30 mouse cellular contexts compared by ENCODE assay signal in the genomic region with DNA sequence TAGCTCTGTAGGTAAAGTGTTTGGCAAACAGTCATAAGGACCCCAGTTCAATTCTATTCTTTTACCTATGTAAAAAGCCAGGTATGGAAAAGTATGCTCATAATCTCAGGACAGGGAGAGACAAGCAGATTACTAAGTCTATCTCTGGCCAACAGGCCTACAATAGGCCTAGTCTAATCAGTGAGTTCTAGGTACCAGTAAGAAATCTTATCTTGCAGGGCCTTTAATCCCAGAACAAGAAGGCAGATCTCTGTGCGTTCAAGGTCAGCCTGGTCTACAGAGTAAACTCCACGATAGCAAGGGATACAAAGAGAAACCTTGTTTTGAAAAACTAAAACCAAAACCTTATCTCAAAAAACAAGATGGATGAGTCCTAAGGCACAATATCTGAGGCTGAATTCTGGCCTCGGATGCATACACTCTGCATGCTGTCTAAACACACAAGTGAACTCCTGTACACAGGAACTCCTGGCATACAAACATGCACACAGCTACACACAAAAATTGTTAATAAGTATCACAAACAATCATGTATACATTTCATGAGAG.
A peak's percentile ranks its signal among the peaks of the same experiment; 100 is the strongest.
DNase-seq lines count a peak whose midpoint lies in the region; ATAC-seq lines count a peak whose summit lies in the region.
"Had no signal": no experiment of that assay in that cellular context is flagged by ENCODE, and none has a peak within 500 bp of the region (broad histone marks: within the 10 kb centered on the region; RNA-seq: fewer than 3 reads in every experiment).

No protein-coding gene starts in this region.

- H3K27me3 ChIP-seq in liver, embryonic 11.5 days (replicated peaks; ENCODE audit: control insufficient read depth, insufficient read depth, low read length): no peaks in the 10 kb centered on the region
- H3K27me3 ChIP-seq in liver, embryonic 15.5 days: no peaks in the 10 kb centered on the region
- H3K27me3 ChIP-seq in hindbrain, embryonic 10.5 days (ENCODE audit: insufficient read depth, poor library complexity, severe bottlenecking): no peaks in the 10 kb centered on the region
- H3K27me3 ChIP-seq: CH12.LX; embryonic facial prominence, embryonic 13.5 days; forebrain, embryonic 12.5 days; forebrain, embryonic 15.5 days; heart, embryonic 13.5 days; hindbrain, embryonic 13.5 days; Patski had no signal

- peaks cover 20% of the 10 kb centered on the region; the same call in 1 of the 2 replicates for H3K36me3 ChIP-seq in liver, embryonic 11.5 days (ENCODE audit: control insufficient read depth, insufficient read depth, low read length)
- H3K36me3 ChIP-seq in liver, embryonic 15.5 days (replicated peaks): peaks cover 36% of the 10 kb centered on the region
- H3K36me3 ChIP-seq in hindbrain, embryonic 10.5 days: peaks cover 72% of the 10 kb centered on the region

- no peaks in the 10 kb centered on the region for H3K4me1 ChIP-seq in liver, embryonic 11.5 days (replicated peaks; ENCODE audit: control insufficient read depth, insufficient read depth, low read length)
- H3K4me1 ChIP-seq in liver, embryonic 15.5 days (replicated peaks): peaks cover 9% of the 10 kb centered on the region; the same call in 1 of the 2 replicates
- H3K4me1 ChIP-seq in hindbrain, embryonic 10.5 days (replicated peaks): no peaks in the 10 kb centered on the region
- H3K4me1 ChIP-seq: embryonic facial prominence, embryonic 10.5 days; embryonic facial prominence, embryonic 13.5 days; forebrain, embryonic 12.5 days; forebrain, embryonic 15.5 days; heart, embryonic 10.5 days; heart, embryonic 13.5 days; hindbrain, embryonic 13.5 days had no signal

- no peak overlapping the region for H3K4me2 ChIP-seq in liver, embryonic 11.5 days
- no peak overlapping the region for H3K4me2 ChIP-seq in liver, embryonic 15.5 days
- H3K4me2 ChIP-seq: embryonic facial prominence, embryonic 13.5 days; forebrain, embryonic 12.5 days; forebrain, embryonic 15.5 days; heart, embryonic 13.5 days; hindbrain, embryonic 13.5 days had no signal

- no peak overlapping the region for H3K9ac ChIP-seq in liver, embryonic 11.5 days (ENCODE audit: low read depth, low read length)
- no peak overlapping the region for H3K9ac ChIP-seq in liver, embryonic 15.5 days
- H3K9ac ChIP-seq: embryonic facial prominence, embryonic 13.5 days; forebrain, embryonic 12.5 days; forebrain, embryonic 15.5 days; heart, embryonic 13.5 days; hindbrain, embryonic 13.5 days had no signal

- DNase-seq in liver, embryonic 11.5 days (ENCODE audit: low spot score): no peak
- DNase-seq in liver: no peak
- DNase-seq in c-Kit-positive CD71-positive TER-119-positive erythroid progenitor cells, embryonic 14.5 days (ENCODE audit: low spot score): peak; percentile 11
- no peak for DNase-seq in thymus, adult 18-20 months
- no peak for DNase-seq in hindbrain, embryonic 10.5 days (ENCODE audit: low spot score)
- DNase-seq: adrenal gland, adult 2 months; adrenal gland, postnatal 14 days; B cell, adult 2 months; cerebellum, adult 11-12 months; cerebellum, adult 8-10 months; cerebellum, postnatal 10 days; cerebellum, postnatal 36 days; embryo, embryonic 11 days; gastrocnemius, postnatal 25 days; heart, adult 2 months had no signal

- H3K9me3 ChIP-seq in liver, embryonic 11.5 days (ENCODE audit: control insufficient read depth, low read length): no peaks in the 10 kb centered on the region
- no peaks in the 10 kb centered on the region for H3K9me3 ChIP-seq in liver, embryonic 15.5 days (replicated peaks)
- peaks cover 12% of the 10 kb centered on the region; the same call in 1 of the 2 replicates for H3K9me3 ChIP-seq in hindbrain, embryonic 10.5 days
- H3K9me3 ChIP-seq: forebrain, embryonic 15.5 days; G1E; heart, embryonic 10.5 days had no signal

- H3K4me3 ChIP-seq in liver, embryonic 11.5 days (ENCODE audit: low read depth, low read length): no peak overlapping the region
- no peak overlapping the region for H3K4me3 ChIP-seq in liver, embryonic 15.5 days (replicated peaks)
- H3K4me3 ChIP-seq in hindbrain, embryonic 10.5 days: no peak overlapping the region
- H3K4me3 ChIP-seq: embryonic facial prominence, embryonic 10.5 days; embryonic facial prominence, embryonic 13.5 days; erythroblast, embryonic 14.5 days; forebrain, embryonic 12.5 days; forebrain, embryonic 15.5 days; heart, adult 2 months; heart, embryonic 10.5 days; heart, embryonic 13.5 days; hindbrain, embryonic 13.5 days had no signal

- 55% methylated on average over 3 of the region's 3 CpGs for WGBS in liver, embryonic 11.5 days
- 16% methylated on average over 3 of the region's 3 CpGs for WGBS in liver, embryonic 15.5 days (ENCODE audit: insufficient replicate concordance)
- 95% methylated on average over 3 of the region's 3 CpGs for WGBS in hindbrain, embryonic 10.5 days

- peak; percentile 82 for ATAC-seq in liver, embryonic 11.5 days (replicated peaks; ENCODE audit: low FRiP score)
- peak; percentile 57 for ATAC-seq in liver, embryonic 15.5 days (ENCODE audit: insufficient read depth)
- ATAC-seq in megakaryocyte-erythroid progenitor cell, adult 5-6 weeks (replicated peaks; ENCODE audit: low FRiP score, low TSS enrichment, poor library complexity, severe bottlenecking): peak; percentile 78
- ATAC-seq: forebrain, embryonic 15.5 days; hindbrain, embryonic 16.5 days; inflammation-experienced regulatory T-cells, adult 6 months; Patski had no signal

- H3K27ac ChIP-seq in liver, embryonic 11.5 days (ENCODE audit: low read depth, low read length): no peak overlapping the region
- no peak overlapping the region for H3K27ac ChIP-seq in liver, embryonic 15.5 days (replicated peaks)
- no peak overlapping the region for H3K27ac ChIP-seq in hindbrain, embryonic 10.5 days
- H3K27ac ChIP-seq: embryonic facial prominence, embryonic 10.5 days; embryonic facial prominence, embryonic 13.5 days; forebrain, embryonic 12.5 days; forebrain, embryonic 15.5 days; heart, adult 2 months; heart, embryonic 10.5 days; heart, embryonic 13.5 days; hindbrain, embryonic 13.5 days had no signal
